Mouse (Mus musculus) stomach, postnatal 0 days (tissue): Measurements from ENCODE around the gene Tceanc2.

ENCODE experiments used
- CTCF ChIP-seq: IDR thresholded peaks from 2 replicates; pipeline ENCODE4 v1.5.1; 2016; ENCODE audit warnings: antibody characterized with exemption, low read depth, mild to moderate bottlenecking, moderate library complexity
- EP300 ChIP-seq: optimal IDR thresholded peaks from 2 replicates; pipeline ENCODE3; 2016; ENCODE audit warnings: antibody characterized with exemption

- TF ChIP-seq CTCF (no peak), EP300 (no peak)
Observed at GRCm38 (mm10) chr4:107211465-107211864, 32.5 kb upstream of the Tceanc2 start.
